Mouse (Mus musculus) neural tube, embryonic 15.5 days (tissue): Measurements from ENCODE around the gene Vac14. TPM values are rescaled to one million over a fixed set of nuclear protein-coding genes. Genes with fewer than 3 reads are reported as not detected.
A peak's percentile ranks its signal among the peaks of the same experiment; 100 is the strongest.

Experiments
- ATAC-seq: fragments of 200-750 bp; cut with Nextera tagmentation; 2 replicates; pipeline ENCODE4 v1.8.0; 2017; ENCODE audit warnings: mild to moderate bottlenecking, moderate TSS enrichment, moderate library complexity; ENCODE audit not compliant: low FRiP score
- H3K27ac ChIP-seq: fragments of 300-500 bp; sonication (generic); replicated peaks from 2 replicates; pipeline ENCODE4 v1.5.1; 2015; ENCODE audit warnings: mild to moderate bottlenecking, inconsistent platforms
- H3K27me3 ChIP-seq: fragments of 300-500 bp; sonication (generic); replicated peaks from 2 replicates; pipeline ENCODE4 v1.6.1; 2015; ENCODE audit warnings: inconsistent platforms
- H3K36me3 ChIP-seq: fragments of 300-500 bp; sonication (generic); 2 replicates; pipeline ENCODE4 v1.6.1; 2015; ENCODE audit warnings: inconsistent platforms
- H3K4me1 ChIP-seq: fragments of 300-500 bp; sonication (generic); 2 replicates; pipeline ENCODE4 v1.6.1; 2015; ENCODE audit warnings: inconsistent platforms
- H3K4me2 ChIP-seq: fragments of 300-500 bp; sonication (generic); 2 replicates; pipeline ENCODE4 v1.6.1; 2015; ENCODE audit warnings: inconsistent platforms, mild to moderate bottlenecking, moderate library complexity
- H3K4me3 ChIP-seq: fragments of 300-500 bp; sonication (generic); replicated peaks from 2 replicates; pipeline ENCODE4 v1.5.1; 2015; ENCODE audit warnings: mild to moderate bottlenecking, inconsistent platforms
- H3K9ac ChIP-seq: fragments of 300-500 bp; sonication (generic); replicated peaks from 2 replicates; pipeline ENCODE4 v1.6.1; 2015; ENCODE audit warnings: mild to moderate bottlenecking, inconsistent platforms
- H3K9me3 ChIP-seq: fragments of 300-500 bp; sonication (generic); replicated peaks from 2 replicates; pipeline ENCODE4 v1.6.1; 2016; ENCODE audit warnings: inconsistent platforms
- WGBS: fragments of 180-500 bp; shearing (Covaris S2); methylation state at CpG from one replicate; pipeline ENCODE4 v1.1.7; 2015; ENCODE audit warnings: mixed read lengths; 5-methylcytosine and 5-hydroxymethylcytosine counted together
- polyA plus RNA-seq: library from polyadenylated mRNA; unstranded; fragments of >200 nt; fragmentation: Nextera tagmentation; extraction: Ambion mirVana; gene quantifications from 2 replicates; pipeline ENCODE4 v1.2.1, GENCODE M21; 2015

Gene Vac14
- polyA plus RNA-seq, 1 experiment from 2014 or later: 26.8 TPM

DNA sequence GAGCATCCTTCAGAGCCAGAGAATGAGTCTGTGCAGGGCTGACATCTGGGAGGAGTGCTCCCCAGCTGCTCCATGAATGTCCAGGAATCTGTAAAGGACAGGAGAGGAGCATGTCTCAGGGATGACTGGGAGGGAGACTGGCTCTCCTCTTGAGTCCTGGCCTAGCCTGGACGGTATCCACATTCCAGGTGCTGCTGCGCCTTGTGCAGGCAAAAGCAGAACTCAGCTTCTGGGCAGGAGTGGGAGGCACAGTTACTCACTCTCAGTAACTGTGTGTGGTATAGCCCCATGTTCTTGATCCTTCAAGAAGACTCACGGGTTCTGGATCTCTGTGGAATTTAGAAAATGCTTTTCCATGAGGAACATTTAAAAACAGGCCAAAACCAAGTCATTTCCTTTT, 11.7 kb downstream of the Vac14 start:
- Histone ChIP-seq H3K9me3 (no peaks in the 10 kb centered on the region), H3K27ac (no peak overlapping the region), H3K4me1 (peaks cover 12% of the 10 kb centered on the region; the same call in 1 of the 2 replicates), H3K4me3 (no peak overlapping the region), H3K4me2 (no peak overlapping the region), H3K27me3 (no peaks in the 10 kb centered on the region), H3K9ac (no peak overlapping the region), H3K36me3 (peaks cover 33% of the 10 kb centered on the region)
- ATAC-seq: no peak
- 93% methylated on average over 3 of the region's 3 CpGs for WGBS

DNA sequence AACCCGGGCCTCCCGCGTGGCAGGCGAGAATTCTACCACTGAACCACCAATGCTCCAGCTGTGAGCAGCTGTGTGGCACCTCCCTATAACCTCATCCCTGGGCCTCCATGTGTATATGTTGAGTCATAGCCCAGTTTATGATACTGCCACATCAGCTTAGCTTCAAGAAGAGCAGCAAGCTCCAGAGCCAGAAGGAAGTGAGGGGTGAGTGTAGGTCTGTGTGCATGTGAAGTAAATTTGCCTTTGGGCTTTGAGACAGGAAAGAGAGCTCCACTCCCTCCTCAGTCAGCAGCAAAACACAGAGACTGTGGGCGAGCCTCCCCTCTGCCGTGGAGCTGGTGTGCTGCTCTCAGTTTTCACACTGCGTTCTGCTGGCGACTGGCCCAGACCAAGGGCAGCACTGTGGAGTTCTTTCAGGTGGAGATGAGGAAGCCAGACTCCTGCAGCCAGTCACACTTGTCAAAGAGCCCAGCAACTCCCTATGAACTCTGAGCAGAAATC, 12.2 kb downstream of the Vac14 start:
- ATAC-seq: 0 out of 2 replicates have a peak, but pooled peaks have one; percentile 45
- Histone ChIP-seq H3K9me3 (no peaks in the 10 kb centered on the region), H3K4me3 (no peak overlapping the region), H3K4me2 (no peak overlapping the region), H3K27ac (peak overlapping the region; percentile 43), H3K36me3 (peaks cover 39% of the 10 kb centered on the region), H3K4me1 (peaks cover 12% of the 10 kb centered on the region; the same call in 1 of the 2 replicates), H3K9ac (no peak overlapping the region), H3K27me3 (no peaks in the 10 kb centered on the region)
- WGBS: 82% methylated on average over 8 of the region's 8 CpGs

DNA sequence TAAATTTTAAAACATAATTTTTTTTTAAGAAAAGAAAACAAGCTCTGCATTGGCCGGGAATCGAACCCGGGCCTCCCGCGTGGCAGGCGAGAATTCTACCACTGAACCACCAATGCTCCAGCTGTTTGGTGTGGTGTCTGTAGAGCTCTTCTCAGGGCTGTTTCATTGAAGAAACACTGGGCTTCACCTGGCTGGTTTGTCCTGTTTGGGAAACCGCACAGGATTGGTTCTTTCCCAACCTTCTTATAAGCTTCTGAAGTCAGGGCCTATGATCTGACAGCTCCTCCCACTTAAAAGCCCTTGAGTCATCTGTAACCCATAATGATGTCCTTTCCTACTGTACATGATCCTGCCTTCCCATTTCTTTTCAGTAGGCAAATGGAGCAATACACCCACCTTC, 12.8 kb downstream of the Vac14 start:
- 95% methylated on average over 7 of the region's 7 CpGs for WGBS
- peaks cover 45% of the 10 kb centered on the region for H3K36me3 ChIP-seq
- no peak overlapping the region for H3K9ac ChIP-seq
- H3K27ac ChIP-seq: peak overlapping the region; percentile 43; the same call in 1 of the 2 replicates
- peaks cover 12% of the 10 kb centered on the region; the same call in 1 of the 2 replicates for H3K4me1 ChIP-seq
- ATAC-seq: no peak
- H3K27me3 ChIP-seq: no peaks in the 10 kb centered on the region
- H3K9me3 ChIP-seq: no peaks in the 10 kb centered on the region
- no peak overlapping the region for H3K4me3 ChIP-seq
- no peak overlapping the region for H3K4me2 ChIP-seq

DNA sequence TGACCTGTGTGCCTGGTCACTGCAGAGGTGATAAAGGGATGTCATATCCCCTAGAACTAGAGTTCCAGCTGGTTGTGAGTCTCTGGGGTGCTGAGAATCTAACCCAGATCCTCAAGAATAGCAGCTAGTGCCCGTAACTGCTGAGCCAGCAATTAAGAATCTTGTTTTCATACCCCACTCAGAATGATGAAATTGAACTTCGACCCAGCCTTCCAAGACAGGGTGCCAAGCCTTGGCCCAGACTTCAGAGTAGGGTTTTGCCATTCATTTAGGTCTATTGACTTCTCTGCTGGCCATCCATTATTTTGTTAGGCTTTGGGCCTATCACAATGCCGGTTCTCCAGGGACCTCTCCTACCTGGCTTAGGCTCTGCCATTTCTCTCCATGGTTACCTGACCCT, 15.4 kb downstream of the Vac14 start:
- H3K9ac ChIP-seq: no peak overlapping the region
- ATAC-seq: no peak
- H3K4me1 ChIP-seq: 0 out of 2 replicates have a peak, but pooled peaks cover 12% of the 10 kb centered on the region
- H3K27ac ChIP-seq: no peak overlapping the region
- no peaks in the 10 kb centered on the region for H3K27me3 ChIP-seq
- 98% methylated on average over 3 of the region's 3 CpGs for WGBS
- H3K9me3 ChIP-seq: no peaks in the 10 kb centered on the region
- H3K4me2 ChIP-seq: no peak overlapping the region
- peaks cover 69% of the 10 kb centered on the region for H3K36me3 ChIP-seq
- H3K4me3 ChIP-seq: no peak overlapping the region

DNA sequence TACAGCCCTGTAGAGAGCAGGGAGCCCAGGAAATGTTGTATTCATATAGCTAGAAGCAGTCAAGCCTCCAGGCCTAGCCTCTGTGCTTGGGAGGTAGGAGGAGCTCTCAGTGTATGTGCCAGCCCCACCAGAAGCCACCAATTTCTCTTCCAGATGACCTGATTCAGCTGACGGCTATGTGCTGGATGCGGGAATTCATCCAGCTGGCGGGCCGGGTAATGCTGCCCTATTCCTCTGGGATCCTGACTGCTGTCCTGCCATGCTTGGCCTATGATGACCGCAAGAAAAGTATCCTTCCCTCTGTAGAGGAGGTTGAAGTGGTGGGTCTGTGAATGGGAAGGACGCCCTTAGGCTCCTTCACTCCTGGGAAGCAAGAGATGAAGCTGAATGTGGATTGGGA, 17.8 kb downstream of the Vac14 start:
- WGBS: 94% methylated on average over 6 of the region's 6 CpGs
- peaks cover 69% of the 10 kb centered on the region for H3K36me3 ChIP-seq
- no peak for ATAC-seq

DNA sequence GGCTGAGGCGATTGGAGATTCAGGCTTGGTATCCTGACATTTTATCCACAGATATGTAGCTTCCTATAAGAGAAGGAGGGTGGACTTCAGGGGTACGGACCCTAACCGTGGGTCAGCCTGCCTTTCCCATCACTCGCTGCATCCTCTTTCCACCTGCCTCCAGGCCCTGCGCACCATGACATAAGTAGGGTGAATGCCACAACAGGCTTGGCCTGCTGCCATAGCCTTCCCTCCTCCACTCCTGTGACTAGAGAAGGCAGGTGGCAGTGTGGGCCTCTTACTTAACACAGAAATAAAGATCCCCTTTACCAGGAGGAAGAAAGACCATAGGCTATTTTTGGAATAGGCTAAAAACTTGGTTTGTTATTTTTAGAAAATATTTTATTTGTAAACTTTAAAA, 23.9 kb downstream of the Vac14 start:
- Histone ChIP-seq H3K27ac (no peak overlapping the region), H3K36me3 (peaks cover 28% of the 10 kb centered on the region), H3K9me3 (no peaks in the 10 kb centered on the region), H3K4me2 (no peak overlapping the region), H3K4me1 (no peaks in the 10 kb centered on the region), H3K27me3 (no peaks in the 10 kb centered on the region), H3K9ac (no peak overlapping the region), H3K4me3 (no peak overlapping the region)
- ATAC-seq: no peak
- 87% methylated on average over 5 of the region's 5 CpGs for WGBS

More for the DNA sequence above, 17.8 kb downstream of the Vac14 start:
- Histone ChIP-seq H3K27ac (no peak overlapping the region), H3K9me3 (no peaks in the 10 kb centered on the region), H3K4me2 (no peak overlapping the region), H3K27me3 (no peaks in the 10 kb centered on the region), H3K4me3 (no peak overlapping the region), H3K9ac (no peak overlapping the region), H3K4me1 (no peaks in the 10 kb centered on the region)

DNA sequence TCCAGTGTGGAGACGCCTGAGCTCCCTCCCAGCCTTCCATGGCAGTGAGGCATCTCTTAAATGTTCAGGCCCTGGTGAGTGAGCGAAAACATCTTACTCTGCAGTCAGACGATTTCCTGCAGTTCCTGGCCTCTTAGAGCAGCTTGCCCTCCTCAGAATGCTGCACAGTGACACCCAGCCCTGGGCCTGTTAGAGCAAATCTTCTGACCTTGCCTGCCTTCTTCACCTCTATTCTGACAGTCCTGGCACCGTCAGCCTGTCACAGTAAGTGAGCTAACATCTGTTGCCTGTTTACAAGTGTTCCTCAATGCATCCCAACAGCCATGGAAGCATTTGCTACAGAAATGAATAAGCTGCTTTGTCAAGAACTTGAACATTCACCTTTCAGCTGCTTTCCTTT, 24.8 kb downstream of the Vac14 start:
- Histone ChIP-seq H3K36me3 (peaks cover 20% of the 10 kb centered on the region), H3K9me3 (no peaks in the 10 kb centered on the region), H3K27ac (no peak overlapping the region), H3K4me1 (no peaks in the 10 kb centered on the region), H3K27me3 (no peaks in the 10 kb centered on the region), H3K9ac (no peak overlapping the region), H3K4me3 (no peak overlapping the region), H3K4me2 (no peak overlapping the region)
- ATAC-seq: no peak
- 78% methylated on average over 4 of the region's 4 CpGs for WGBS

DNA sequence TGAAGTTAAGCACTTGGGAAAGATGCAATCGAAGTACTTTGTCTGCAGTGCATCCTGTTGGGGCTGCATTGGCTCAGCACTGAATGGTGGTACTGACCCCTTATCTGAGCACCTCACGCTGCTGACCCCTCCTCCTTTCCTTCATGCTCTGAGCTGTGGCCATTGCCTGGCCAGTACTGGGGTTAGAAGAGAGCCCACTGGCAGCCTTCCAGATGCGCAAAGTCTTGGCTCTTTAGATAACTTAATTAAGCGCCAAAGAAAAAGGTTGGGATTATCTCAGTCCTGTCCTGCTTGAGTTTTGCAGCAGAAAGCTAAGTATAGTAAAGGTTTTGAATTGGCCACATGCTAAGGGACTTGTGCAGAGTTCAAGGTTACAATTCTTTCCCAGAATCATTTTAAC, 26.0 kb downstream of the Vac14 start:
- Histone ChIP-seq H3K27me3 (no peaks in the 10 kb centered on the region), H3K4me2 (no peak overlapping the region), H3K4me3 (no peak overlapping the region), H3K36me3 (peaks cover 17% of the 10 kb centered on the region), H3K4me1 (no peaks in the 10 kb centered on the region), H3K9me3 (no peaks in the 10 kb centered on the region), H3K27ac (no peak overlapping the region), H3K9ac (no peak overlapping the region)
- ATAC-seq: no peak
- WGBS: 89% methylated on average over 4 of the region's 4 CpGs

DNA sequence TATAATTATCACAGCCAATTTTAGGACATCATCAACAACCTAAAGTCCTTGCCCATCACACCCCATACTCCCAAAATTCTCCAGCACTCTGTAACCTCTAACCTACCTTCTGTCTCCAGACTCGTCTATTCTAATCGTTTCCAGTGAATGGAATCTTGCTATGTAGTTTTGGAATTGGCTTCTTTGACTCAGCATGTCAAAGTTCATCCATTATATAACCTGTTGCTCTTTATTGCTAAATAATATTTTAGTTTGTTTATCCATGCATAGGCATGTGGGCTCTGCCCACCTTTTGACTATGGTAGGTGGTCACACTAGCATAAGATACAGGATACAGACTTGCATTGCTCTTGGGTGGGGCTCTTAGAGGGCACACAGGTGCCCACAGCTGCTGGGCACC, 26.5 kb downstream of the Vac14 start:
- no peak overlapping the region for H3K9ac ChIP-seq
- H3K4me2 ChIP-seq: no peak overlapping the region
- no peaks in the 10 kb centered on the region for H3K9me3 ChIP-seq
- 95% methylated on average over 2 of the region's 2 CpGs for WGBS
- H3K4me1 ChIP-seq: no peaks in the 10 kb centered on the region
- no peak for ATAC-seq
- H3K36me3 ChIP-seq: peaks cover 22% of the 10 kb centered on the region
- H3K27me3 ChIP-seq: no peaks in the 10 kb centered on the region
- no peak overlapping the region for H3K4me3 ChIP-seq
- H3K27ac ChIP-seq: no peak overlapping the region

DNA sequence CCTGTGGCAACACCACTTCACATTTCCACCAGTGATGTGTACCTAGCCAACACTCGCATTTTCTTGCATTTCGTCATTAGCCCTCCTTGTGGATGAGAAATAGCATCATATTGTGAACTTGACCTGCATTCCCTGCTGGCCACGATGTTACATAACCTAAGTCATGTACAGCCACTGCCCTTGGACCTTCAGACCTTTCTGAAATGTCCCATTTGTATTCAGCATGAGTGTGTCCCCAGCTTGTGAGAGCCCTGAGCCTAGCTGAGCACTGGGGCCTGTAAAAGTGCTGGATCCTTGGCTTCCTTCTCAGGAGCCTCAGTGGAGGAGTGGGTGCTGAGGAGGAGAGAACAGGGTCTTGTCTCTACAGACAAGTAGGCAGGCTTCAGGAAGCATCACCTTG, 27.0 kb downstream of the Vac14 start:
- Histone ChIP-seq H3K9me3 (no peaks in the 10 kb centered on the region), H3K9ac (no peak overlapping the region), H3K4me3 (no peak overlapping the region), H3K4me1 (no peaks in the 10 kb centered on the region), H3K36me3 (peaks cover 26% of the 10 kb centered on the region), H3K4me2 (no peak overlapping the region), H3K27me3 (no peaks in the 10 kb centered on the region), H3K27ac (no peak overlapping the region)
- ATAC-seq: no peak
- 92% methylated on average over 3 of the region's 3 CpGs for WGBS

DNA sequence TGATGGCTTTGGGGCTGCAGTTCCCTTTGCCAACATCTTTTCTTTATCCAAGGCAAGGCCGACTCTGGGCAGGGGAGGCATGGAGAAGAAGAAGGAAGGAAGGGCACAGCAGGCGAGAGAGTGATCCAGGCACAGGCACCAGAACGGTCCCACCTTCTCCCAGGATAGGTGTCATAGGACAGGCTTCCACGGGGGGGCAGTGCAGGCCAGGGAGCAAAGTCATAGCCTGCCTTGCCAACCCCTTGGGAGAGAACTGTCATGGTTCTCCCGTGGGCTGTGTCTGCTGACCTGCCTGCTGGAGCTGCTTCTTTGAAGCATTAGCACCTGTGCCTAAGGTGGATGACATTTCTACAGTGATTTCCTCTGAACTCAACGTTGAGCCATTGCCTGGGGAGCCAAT, 27.7 kb downstream of the Vac14 start:
- no peak; the same call in 1 of the 2 replicates for ATAC-seq
- H3K9me3 ChIP-seq: no peaks in the 10 kb centered on the region
- H3K27me3 ChIP-seq: no peaks in the 10 kb centered on the region
- no peak overlapping the region for H3K27ac ChIP-seq
- H3K4me3 ChIP-seq: no peak overlapping the region
- H3K36me3 ChIP-seq: peaks cover 33% of the 10 kb centered on the region
- 35% methylated on average over 6 of the region's 6 CpGs for WGBS
- no peak overlapping the region for H3K9ac ChIP-seq
- H3K4me2 ChIP-seq: no peak overlapping the region
- H3K4me1 ChIP-seq: no peaks in the 10 kb centered on the region

DNA sequence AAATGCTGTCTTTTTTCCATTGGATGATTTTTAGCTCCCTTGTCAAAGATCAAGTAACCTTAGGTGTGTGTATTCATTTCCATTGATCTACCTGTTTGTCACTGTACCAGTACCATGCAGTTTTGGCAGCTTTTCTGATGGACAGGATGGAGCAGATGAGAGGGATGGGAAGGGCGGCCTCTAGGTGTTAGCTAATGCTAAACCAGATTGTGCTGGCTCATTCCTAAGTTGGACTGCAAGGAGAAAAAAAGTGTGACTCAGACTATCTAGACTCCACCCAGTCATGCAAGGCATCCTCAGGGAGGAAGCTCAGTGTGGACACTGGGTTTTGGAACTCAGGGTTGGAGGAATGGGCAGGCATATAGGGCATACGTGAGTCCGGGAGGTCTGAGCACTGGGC, 30.2 kb downstream of the Vac14 start:
- Histone ChIP-seq H3K4me2 (no peak overlapping the region), H3K9me3 (no peaks in the 10 kb centered on the region), H3K27me3 (no peaks in the 10 kb centered on the region), H3K36me3 (peaks cover 32% of the 10 kb centered on the region), H3K27ac (no peak overlapping the region), H3K4me1 (no peaks in the 10 kb centered on the region), H3K9ac (no peak overlapping the region), H3K4me3 (no peak overlapping the region)
- no peak for ATAC-seq
- whole genome bisulfite sequencing: 94% methylated on average over 3 of the region's 3 CpGs

DNA sequence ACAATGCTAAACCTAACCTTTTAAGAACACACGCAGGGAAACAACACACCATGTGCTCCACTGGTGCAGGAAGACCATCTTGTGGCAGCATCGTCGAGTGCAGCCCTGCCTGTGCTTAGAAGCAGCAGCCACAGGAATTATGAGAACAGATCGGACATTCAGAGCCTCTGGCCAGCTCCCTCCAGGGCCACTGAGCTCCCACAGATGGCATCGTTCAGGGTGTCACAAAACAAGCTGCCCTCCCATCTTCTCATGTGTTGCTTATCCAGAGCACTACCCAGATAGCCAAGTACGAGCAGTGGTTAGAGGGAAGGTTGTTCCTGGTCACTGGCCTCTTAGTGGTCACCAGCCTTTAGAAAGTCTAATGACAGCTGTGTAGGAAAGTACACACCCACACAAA, 30.9 kb downstream of the Vac14 start:
- Histone ChIP-seq H3K4me3 (no peak overlapping the region), H3K9me3 (no peaks in the 10 kb centered on the region), H3K9ac (no peak overlapping the region), H3K27me3 (no peaks in the 10 kb centered on the region), H3K27ac (no peak overlapping the region), H3K4me1 (no peaks in the 10 kb centered on the region), H3K4me2 (no peak overlapping the region), H3K36me3 (peaks cover 32% of the 10 kb centered on the region)
- no peak for ATAC-seq
- 88% methylated on average over 6 of the region's 6 CpGs for whole genome bisulfite sequencing
